Mouse (Mus musculus) C2C12 (cell line): Measurements from ENCODE around the gene Hoga1. TPM values are rescaled to one million over a fixed set of nuclear protein-coding genes. Genes with fewer than 3 reads are reported as not detected.

ENCODE experiments used
- H3K27me3 ChIP-seq: one replicate; pipeline ENCODE4 v1.6.1; 2011; ENCODE audit not compliant: control insufficient read depth, insufficient read depth, insufficient read length
- H3K36me3 ChIP-seq: one replicate; pipeline ENCODE4 v1.6.1; 2011; ENCODE audit not compliant: control insufficient read depth, insufficient read depth
- H3K4me3 ChIP-seq: one replicate; pipeline ENCODE4 v1.5.1; 2011; ENCODE audit warnings: mild to moderate bottlenecking, control low read depth; ENCODE audit not compliant: poor library complexity, insufficient read depth, severe bottlenecking
- H3K79me2 ChIP-seq: one replicate; pipeline ENCODE4 v1.6.1; 2011; ENCODE audit not compliant: control insufficient read depth, insufficient read depth
- H3K79me3 ChIP-seq: one replicate; pipeline ENCODE4 v1.6.1; 2011; ENCODE audit warnings: low read depth, control low read depth
- H3ac ChIP-seq: one replicate; pipeline ENCODE3; 2011; ENCODE audit warnings: low read depth; ENCODE audit not compliant: control insufficient read depth, insufficient read length
- CEBPB ChIP-seq: IDR thresholded peaks from one replicate; pipeline ENCODE4 v1.6.1; 2011; ENCODE audit warnings: low read depth, mild to moderate bottlenecking, control low read depth, moderate library complexity
- CTCF ChIP-seq: IDR thresholded peaks from one replicate; pipeline ENCODE4 v1.5.1; 2011; ENCODE audit not compliant: control insufficient read depth, insufficient read depth, insufficient read length
- FOSL1 ChIP-seq: IDR thresholded peaks from one replicate; pipeline ENCODE4 v1.8.0; 2011; ENCODE audit warnings: mild to moderate bottlenecking, low read length; ENCODE audit not compliant: poor library complexity, insufficient read depth, severe bottlenecking
- MAX ChIP-seq: IDR thresholded peaks from one replicate; pipeline ENCODE4 v1.6.1; 2011; ENCODE audit warnings: mild to moderate bottlenecking, control low read depth
- MYOD1 ChIP-seq: IDR thresholded peaks from one replicate; pipeline ENCODE4 v1.6.1; 2011; ENCODE audit warnings: low read depth; ENCODE audit not compliant: control insufficient read depth, insufficient read length
- MYOG ChIP-seq: IDR thresholded peaks from one replicate; pipeline ENCODE4 v1.6.1; 2011; ENCODE audit not compliant: control insufficient read depth, insufficient read length; ENCODE audit errors: extremely low read depth
- USF1 ChIP-seq: IDR thresholded peaks from one replicate; pipeline ENCODE4 v1.6.1; 2011; ENCODE audit warnings: low read depth, mild to moderate bottlenecking, control low read depth, moderate library complexity
- polyA plus RNA-seq: library from polyadenylated mRNA; unstranded; fragments of >200 nt; fragmentation: generic; extraction: Trizol; gene quantifications from one replicate; pipeline ENCODE4 v1.2.1, GENCODE M21; 2012; ENCODE audit warnings: missing spikeins

The Hoga1 gene
- polyA plus RNA-seq, 1 experiment = 0.30 TPM

DNA sequence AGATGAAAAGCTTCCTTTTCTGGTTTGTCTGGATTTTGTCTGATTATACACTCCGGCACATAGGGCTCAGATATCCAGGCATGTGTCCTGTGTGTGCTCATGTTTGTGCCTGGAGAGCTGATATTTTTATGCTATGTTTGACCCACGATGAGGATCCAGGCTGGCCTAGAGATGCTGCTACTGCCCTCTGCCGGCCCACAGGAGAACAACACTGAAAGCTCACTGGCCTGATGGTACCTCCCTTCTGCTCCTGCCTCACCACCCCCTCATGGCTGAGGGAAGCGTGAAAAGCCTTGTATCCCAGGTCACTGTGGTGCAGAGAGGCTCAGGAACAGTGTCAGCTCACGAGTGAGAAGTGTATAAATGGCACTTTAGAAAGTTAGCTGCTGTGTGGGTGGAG is 19.3 kb upstream of the Hoga1 start:
- Histone ChIP-seq H3K79me3 (peaks cover 45% of the 10 kb centered on the region), H3K27me3 (no peaks in the 10 kb centered on the region), H3K36me3 (no peaks in the 10 kb centered on the region), H3ac (no peak overlapping the region), H3K79me2 (peaks cover 95% of the 10 kb centered on the region), H3K4me3 (no peak overlapping the region)
- no peak for TF ChIP-seq MYOD1
- no peak for TF ChIP-seq USF1
- TF ChIP-seq CTCF = peak; percentile 90
- no peak for TF ChIP-seq MAX
- no peak for TF ChIP-seq FOSL1

DNA sequence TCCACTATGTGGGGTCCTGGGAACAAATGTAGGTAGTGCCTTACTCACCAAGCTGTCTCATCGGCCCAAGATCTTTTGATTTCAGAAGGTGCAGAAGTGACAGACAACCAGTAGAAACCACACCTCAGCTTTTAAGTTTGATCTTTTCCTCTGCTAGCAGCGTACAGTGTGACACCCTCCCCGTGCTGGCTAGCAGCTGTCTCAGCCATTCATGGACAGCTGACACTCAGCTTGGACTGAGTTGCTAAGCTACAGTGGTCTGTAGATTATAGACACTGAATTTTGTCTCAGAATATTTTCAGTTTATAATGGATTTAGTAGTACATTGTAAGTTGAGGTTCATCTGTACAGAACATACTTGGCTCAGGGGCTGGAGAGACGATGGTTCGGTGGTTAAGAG is 14.3 kb upstream of the Hoga1 start:
- H3K27me3 ChIP-seq = no peaks in the 10 kb centered on the region
- no peak for TF ChIP-seq CEBPB
- peak; percentile 10 for TF ChIP-seq MYOD1
- no peak overlapping the region for H3K4me3 ChIP-seq
- peaks cover 27% of the 10 kb centered on the region for H3K36me3 ChIP-seq
- H3K79me2 ChIP-seq = peaks cover 58% of the 10 kb centered on the region
- H3ac ChIP-seq = no peak overlapping the region
- H3K79me3 ChIP-seq = peaks cover 28% of the 10 kb centered on the region

DNA sequence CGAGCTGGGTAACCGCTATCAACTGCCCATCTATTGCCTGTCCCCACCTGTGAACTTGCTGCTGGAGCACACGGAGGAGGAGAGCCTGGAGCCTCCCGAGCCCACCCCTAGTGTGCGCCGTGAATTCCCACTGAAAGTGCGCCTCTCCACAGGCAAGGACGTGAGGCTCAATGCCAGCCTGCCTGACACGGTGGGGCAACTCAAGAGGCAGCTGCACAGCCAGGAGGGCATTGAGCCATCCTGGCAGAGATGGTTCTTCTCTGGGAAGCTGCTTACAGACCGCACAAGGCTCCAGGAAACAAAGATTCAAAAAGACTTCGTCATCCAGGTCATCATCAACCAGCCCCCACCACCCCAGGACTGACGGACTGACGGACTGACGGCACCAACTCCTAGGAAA is 11.8 kb upstream of the Hoga1 start:
- Histone ChIP-seq H3K27me3 (no peaks in the 10 kb centered on the region), H3ac (no peak overlapping the region)
- TF ChIP-seq USF1 = no peak
- TF ChIP-seq MYOD1 = no peak
- no peak for TF ChIP-seq CTCF
- TF ChIP-seq FOSL1 = no peak
- TF ChIP-seq CEBPB = no peak

DNA sequence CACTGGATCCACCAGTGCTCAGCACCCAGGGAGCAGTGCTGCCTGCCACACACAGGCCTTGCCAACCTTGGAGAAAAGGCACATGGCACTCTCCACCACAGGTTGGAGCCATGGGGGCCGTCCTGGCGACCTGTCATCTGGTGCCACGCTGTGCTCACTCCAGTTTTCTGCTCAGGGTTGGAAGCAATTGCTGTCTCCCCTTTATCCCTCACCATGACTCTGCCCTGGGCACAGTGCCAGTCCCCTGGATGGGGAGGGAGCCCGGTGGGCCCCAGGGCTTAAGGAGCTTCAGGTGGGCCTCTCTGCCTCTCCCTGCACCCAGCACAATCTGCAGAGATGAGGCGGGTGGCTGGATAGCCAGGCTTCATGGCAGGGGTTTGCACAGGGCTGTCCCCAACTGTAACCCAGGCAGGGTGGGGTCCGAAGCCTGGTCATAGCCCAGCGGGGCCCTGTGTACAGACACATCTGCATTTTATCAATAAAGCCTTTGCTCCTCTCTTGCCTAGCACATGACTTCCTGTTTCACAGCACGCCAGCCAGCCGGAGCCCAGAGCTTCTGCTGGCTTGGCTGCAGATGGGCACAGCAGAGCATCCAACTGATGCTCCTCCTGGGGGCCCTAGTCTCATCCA is 11.1 kb upstream of the Hoga1 start:
- peaks cover 27% of the 10 kb centered on the region for H3K79me2 ChIP-seq
- TF ChIP-seq FOSL1 = no peak
- peaks cover 3% of the 10 kb centered on the region for H3K79me3 ChIP-seq
- H3K27me3 ChIP-seq = no peaks in the 10 kb centered on the region
- H3ac ChIP-seq = no peak overlapping the region
- peaks cover 27% of the 10 kb centered on the region for H3K36me3 ChIP-seq
- no peak overlapping the region for H3K4me3 ChIP-seq

More for the DNA sequence above, 11.8 kb upstream of the Hoga1 start:
- no peak overlapping the region for H3K4me3 ChIP-seq
- peaks cover 33% of the 10 kb centered on the region for H3K79me2 ChIP-seq
- peaks cover 7% of the 10 kb centered on the region for H3K79me3 ChIP-seq
- H3K36me3 ChIP-seq = peaks cover 27% of the 10 kb centered on the region

GRCm38 (mm10) chr19:42034881-42035455 is 10.4 kb upstream of the Hoga1 start:
- H3K79me2 ChIP-seq = peaks cover 20% of the 10 kb centered on the region
- no peak overlapping the region for H3ac ChIP-seq
- no peak overlapping the region for H3K4me3 ChIP-seq
- TF ChIP-seq MAX (no peak), CTCF (no peak), CEBPB (no peak), MYOD1 (no peak)
- H3K36me3 ChIP-seq = peaks cover 27% of the 10 kb centered on the region
- peaks cover 2% of the 10 kb centered on the region for H3K79me3 ChIP-seq
- H3K27me3 ChIP-seq = no peaks in the 10 kb centered on the region

- Histone ChIP-seq H3K27me3 (no peaks in the 10 kb centered on the region), H3K36me3 (peaks cover 27% of the 10 kb centered on the region), H3ac (no peak within 1 kb of the TSS), H3K4me3 (no peak within 1 kb of the TSS), H3K79me3 (peaks cover 2% of the 10 kb centered on the region), H3K79me2 (peaks cover 13% of the 10 kb centered on the region)
- TF ChIP-seq MAX (peak; percentile 55), FOSL1 (no peak), MYOG (no peak), CTCF (peak; percentile 94), MYOD1 (no peak)
Observed at GRCm38 (mm10) chr19:42035456-42036248, 9.8 kb upstream of the Hoga1 start, which contains the start of gene Ankrd2. TSS of gene Ankrd2 (plus strand) at chr19:42036000.
